Mouse (Mus musculus): Measurements from ENCODE around the gene Zkscan6.

The Zkscan6 gene

GRCm38 (mm10) chr11:65812088-65812487 is 5.1 kb downstream of the Zkscan6 start:
- no peak for DNase-seq (ENCODE audit: low read depth)

DNA sequence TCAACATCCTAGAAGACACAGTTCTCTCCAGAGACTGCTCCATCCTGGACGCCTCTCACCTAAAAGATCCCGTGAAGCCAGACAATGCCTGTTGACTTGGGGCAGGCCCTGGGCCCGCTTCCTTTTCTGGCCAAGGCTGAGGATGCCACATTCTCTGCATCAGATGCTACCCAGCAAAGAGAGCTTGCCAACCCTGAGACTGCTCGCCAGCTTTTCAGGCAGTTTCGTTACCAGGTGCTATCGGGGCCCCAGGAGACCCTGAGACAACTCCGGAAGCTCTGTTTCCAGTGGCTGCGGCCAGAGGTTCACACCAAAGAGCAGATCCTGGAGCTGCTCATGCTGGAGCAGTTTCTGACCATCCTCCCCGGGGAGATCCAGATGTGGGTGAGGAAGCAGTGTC is 7.4 kb downstream of the Zkscan6 start:
- DNase-seq (ENCODE audit: low read depth) = no peak

- DNase-seq (ENCODE audit: low read depth) = no peak
Measured at GRCm38 (mm10) chr11:65816237-65816636, 9.3 kb downstream of the Zkscan6 start.

DNA sequence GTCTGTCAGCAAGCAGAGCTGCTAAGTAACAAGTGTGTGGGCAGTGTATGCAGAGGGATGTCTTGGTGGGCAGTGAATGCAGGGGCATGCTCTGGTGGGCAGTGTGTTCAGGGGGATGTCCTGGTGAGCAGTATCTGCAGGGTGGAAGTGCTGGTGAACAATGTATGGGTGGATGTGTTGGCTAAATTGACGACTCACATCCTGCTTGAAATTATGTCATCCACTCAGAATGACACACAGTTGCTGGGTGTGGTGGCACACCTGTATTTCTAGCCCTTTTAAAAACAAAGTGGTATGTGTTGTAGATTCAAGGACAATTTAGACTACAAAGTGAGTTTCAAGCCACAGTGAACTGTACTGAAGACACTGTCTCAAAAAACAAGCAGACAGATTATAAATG is 11.2 kb downstream of the Zkscan6 start:
- DNase-seq (ENCODE audit: low read depth) = no peak

GRCm38 (mm10) chr11:65820280-65820679 is 13.3 kb downstream of the Zkscan6 start:
- no peak for DNase-seq (ENCODE audit: low read depth)

DNA sequence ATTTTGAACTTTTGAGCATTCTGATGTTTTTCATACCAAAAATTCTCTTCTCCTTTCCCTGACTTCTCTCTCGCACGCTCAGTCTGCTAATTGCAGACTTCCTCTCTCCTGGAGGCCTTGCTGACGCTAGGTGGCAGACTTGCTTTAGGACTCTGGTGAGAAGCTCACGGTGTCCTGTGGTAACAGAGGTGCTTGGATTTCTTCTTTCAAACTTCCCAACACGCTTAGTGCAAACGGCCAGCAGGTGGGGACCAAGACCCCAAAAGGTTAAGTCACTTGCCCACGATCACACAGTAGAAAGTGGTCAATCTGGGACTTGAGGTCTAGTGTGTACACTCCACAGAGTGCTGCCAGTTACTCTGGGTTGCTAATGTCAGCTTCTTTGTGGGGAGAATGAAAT is 13.9 kb downstream of the Zkscan6 start:
- DNase-seq (ENCODE audit: low read depth) = peak; percentile 40

DNA sequence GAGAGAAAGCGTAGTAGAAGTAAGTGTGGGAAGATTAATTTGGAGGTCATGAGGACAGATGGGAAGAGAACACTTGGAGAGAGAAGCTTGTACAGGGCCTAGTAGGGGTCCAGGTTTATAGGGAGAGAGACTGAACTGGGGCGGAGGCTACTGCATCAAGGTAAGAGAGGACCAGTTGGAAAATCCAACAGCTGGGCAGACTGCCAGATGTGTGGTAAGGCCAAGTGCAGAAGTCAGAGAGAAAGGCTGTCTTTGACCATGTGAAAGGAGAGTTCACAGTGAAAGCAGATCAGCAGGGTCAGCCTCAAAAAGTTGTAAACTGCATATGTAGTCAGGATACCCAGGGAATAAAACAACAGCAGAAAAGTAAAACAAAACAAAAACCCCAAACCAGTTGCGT is 17.6 kb downstream of the Zkscan6 start:
- no peak for DNase-seq (ENCODE audit: low read depth)

DNA sequence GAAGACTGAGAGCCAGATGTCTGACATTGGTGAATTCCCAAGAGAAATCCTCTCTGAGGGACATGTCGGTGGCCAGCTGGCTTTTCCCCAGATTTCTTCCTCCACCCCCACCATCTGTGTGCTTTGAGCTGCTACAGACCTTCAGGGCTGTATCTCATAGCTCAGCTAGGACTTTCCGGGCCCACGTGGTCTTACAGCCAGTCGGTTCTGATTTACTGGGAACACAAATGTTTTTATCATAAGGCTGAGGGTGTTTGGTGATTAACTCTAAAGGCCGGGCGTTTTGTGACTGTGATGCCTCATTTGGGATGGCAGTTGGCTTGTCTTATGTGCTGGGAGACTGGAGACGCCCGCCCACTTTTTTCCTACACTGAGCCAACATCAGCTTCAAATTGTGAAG is 32.0 kb downstream of the Zkscan6 start:
- DNase-seq (ENCODE audit: low read depth) = no peak

DNA sequence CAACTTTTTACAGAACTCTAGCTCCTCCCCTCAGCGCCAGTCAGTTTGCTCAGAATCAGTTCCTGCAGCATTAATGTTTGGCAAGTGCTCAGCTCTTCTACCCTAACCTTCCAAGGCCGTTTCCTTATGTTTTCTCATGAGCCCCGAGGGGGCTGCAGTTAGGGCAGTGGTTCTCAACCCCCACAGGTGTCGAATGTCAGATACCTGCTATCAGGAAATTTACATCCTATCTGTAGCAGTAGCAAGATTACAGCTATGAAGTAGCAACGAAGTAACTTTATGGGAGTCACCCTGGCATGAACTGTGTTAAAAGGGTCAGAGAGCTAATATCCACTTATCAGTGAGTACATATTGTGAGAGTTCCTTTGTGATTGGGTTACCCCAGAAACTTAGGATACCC is 39.5 kb downstream of the Zkscan6 start:
- DNase-seq (ENCODE audit: low read depth) = no peak

DNA sequence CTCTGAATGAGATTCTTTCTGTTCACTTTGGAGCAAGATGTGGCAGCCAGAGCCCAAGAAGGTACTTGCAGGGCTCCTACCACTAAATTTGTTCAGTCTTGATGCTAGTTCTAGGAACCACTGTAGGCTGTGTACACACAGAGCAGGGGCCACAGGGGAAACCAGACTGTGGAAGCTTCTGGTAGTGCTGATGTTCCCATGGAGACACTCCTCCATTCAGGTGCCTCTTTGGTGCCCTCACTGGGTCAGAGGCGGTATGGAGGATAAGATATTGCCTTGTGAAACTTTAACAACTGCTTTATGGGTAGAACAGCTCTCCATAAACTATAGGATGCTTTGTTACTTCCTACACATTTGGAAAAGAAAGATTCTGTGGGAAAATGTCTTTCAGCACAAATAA is 45.1 kb downstream of the Zkscan6 start:
- peak; percentile 16 for DNase-seq (ENCODE audit: low read depth)

DNA sequence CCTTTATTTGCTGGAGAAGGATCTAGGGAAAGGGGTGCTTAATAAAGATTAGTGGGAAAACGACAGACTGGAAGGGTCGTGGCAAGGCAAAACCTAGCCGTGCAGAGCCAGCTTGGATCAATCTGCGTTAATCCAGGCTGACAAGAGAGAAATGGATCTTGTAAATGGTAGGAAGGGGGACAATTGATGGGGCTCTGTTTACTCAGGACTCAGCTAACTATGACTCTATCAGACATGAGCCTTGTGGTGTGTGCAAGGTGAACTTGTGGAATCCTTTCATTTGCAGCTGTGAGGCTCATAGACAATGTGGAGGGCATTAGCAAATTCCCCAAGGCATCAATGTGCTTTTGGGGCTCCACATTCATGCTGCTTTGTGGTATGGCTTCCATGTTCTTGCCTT is 54.5 kb downstream of the Zkscan6 start:
- no peak for DNase-seq (ENCODE audit: low read depth)

DNA sequence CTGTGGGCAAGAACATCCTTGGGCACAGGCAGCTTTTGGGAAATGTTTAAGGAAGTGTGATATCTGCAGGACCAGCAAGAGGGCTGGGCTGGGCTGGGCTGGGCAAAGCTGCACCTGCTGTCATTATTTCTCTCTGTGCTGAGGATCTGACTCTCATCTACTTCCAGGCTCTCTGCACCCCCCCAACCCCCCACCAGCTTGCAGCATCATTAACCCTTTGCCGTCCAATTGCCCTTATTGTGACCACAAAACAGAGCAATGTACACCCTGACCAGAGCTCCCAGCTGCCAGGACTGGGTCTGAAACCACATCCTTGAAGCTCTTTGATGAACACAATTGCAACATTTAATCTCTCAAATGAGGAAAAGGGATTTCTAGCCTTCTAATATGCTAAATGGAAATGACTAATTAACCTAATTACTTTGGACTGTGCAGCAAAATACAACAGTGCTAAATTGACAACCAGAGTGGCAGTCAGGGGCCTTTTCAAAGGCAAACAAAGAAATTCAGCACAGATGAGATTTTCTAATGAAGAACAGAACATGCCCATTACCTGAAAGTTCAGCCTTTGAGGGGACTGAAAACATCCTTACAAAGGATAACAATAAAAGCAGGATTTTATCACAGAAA is 70.3 kb downstream of the Zkscan6 start:
- DNase-seq (ENCODE audit: low read depth) = no peak
